Mouse (Mus musculus): ENCODE measurements around the gene Ndufa9.

DNA sequence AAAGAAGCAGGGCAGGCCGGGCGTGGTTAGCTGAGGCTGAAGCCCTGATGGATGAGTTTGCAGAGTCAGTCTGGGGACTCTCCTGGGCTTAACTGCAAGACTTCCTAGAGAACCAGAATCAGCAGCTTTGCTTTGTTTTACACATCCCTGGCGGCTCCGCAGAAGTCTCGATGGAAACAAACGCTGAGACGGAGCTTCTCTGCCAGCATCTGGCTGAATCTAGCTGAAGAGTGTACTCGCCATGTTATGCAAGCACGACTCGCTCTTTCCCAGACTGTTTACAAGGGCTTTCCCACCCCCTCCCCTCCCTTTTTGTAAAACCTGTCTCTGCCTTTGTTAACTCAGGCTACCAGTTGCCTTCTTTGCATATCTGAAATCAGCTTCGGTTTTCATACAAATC is 46.0 kb downstream of the Ndufa9 start:
- TF ChIP-seq CTCF (IDR thresholded peaks at IDR 0.05; ENCODE audit: low read depth, low read length), result no peak
- TF ChIP-seq EP300 (IDR thresholded peaks at IDR 0.05; ENCODE audit: insufficient read depth, low read depth, low read length), result peak; percentile 58; the same call in 1 of the 2 replicates
